Mouse (Mus musculus) kidney, postnatal 25 days (tissue): Measurements from ENCODE around the gene Olfr365.

Source experiments
- DNase-seq, 2 experiments: peaks; one replicate each; pipeline ENCODE4 v3.0.0; 2021; ENCODE audit warnings: mixed read lengths in 2 of 2

The Olfr365 gene

DNA sequence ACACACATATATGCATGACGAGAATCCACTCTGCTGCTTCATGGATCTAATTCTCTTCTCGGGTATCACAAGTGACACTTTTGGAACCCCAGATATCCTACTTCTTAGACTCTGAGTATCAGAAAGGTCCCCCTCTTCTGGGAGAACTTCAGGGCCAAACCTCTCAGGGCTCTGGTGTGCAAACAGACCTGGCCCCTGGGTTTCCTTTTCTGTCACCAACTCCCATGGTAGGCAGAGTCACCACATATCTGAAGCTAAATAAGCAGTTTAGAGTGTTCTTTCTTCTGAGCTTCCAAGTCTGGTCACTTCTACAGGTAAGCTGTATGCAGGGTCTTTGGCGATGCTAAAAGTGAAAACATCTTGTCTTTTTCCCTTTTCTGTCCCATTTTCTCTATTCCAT is at the start of gene Olfr365:
TSS of gene Olfr365 (plus strand) at position 301 of the 400 bp plus-strand sequence.
- DNase-seq = no peak

GRCm38 (mm10) chr2:37139022-37139421 is 49.0 kb upstream of the Olfr365 start, which contains the start of gene Olfr364-ps1:
TSS of gene Olfr364-ps1 (plus strand) at chr2:37139322.
- DNase-seq = no peak

- no peak for DNase-seq
These were observed 23.3 kb downstream of the Olfr365 start, which contains the start of gene Olfr366 for GRCm38 (mm10) chr2:37211274-37211673. TSS of gene Olfr366 (plus strand) at chr2:37211574.
